Mouse (Mus musculus): ENCODE data around the gene Gnl3l. TPM values are rescaled to one million over a fixed set of nuclear protein-coding genes. Genes with fewer than 3 reads are reported as not detected.

Gnl3l gene
- polyA plus RNA-seq (2016; fragmentation: Nextera tagmentation; extraction: Ambion mirVana), result 39.9 and 46.3 TPM in 2 replicates

DNA sequence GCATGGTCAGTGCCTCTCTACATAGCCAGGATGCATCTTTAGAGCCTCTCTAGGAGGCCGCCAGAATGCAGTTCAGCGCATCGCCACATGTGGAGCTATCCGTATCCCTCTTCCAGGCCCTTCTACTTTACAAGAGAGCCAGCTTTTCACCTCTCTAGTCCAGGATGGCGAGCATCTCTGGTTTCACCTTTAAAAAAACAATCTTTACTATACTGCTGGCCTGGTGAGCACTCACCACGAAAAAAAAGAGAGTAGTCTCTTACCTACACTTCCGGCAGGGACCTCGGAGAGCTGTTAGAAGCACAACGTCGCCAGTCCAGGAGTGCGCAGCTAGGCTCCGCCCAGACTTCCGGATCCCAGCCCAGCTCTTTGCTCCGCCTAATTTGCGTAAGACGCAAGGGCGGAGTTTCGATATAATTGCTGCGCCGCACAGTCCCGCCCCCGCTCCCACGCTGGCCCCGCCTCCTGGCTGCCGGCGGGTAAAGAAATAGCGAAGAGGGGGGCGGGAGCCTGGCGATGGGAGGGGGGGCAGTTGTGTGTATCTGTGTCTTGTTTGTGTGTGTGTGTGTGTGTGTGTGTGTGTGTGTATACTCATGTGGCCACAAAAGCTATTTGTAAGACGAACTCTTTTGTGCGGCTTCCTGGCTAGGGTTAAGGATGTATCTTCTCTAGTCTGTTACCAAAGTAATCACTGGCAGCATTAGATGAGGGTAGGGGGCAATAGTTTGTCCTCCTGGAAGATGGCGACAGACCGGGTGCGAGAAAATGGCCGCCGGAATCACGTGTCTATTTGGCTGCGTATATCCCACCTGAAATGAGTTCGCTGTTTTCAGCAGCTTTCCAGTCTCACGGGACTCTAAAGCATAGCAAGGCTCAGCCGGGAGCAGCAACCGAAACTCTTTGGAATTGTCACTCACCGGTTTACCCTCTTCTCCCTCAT lies at the start of gene Gnl3l:
TSS of gene Gnl3l (minus strand) at position 385 of the 940 bp plus-strand sequence.
- Histone ChIP-seq H3K27ac (replicated peaks) (peak within 1 kb of the TSS; percentile 85), H3K27me3 (ENCODE audit: low read depth, poor library complexity, severe bottlenecking) (peaks cover 4% of the 10 kb centered on the region), H3K4me1 (peaks cover 11% of the 10 kb centered on the region), H3K9me3 (replicated peaks) (no peaks in the 10 kb centered on the region), H3K36me3 (peaks cover 22% of the 10 kb centered on the region), H3K4me3 (peak within 1 kb of the TSS; percentile 57)
- whole genome bisulfite sequencing, result 15% methylated on average over 43 of the region's 43 CpGs
- peak; percentile 88 for DNase-seq (ENCODE audit: low spot score)

DNA sequence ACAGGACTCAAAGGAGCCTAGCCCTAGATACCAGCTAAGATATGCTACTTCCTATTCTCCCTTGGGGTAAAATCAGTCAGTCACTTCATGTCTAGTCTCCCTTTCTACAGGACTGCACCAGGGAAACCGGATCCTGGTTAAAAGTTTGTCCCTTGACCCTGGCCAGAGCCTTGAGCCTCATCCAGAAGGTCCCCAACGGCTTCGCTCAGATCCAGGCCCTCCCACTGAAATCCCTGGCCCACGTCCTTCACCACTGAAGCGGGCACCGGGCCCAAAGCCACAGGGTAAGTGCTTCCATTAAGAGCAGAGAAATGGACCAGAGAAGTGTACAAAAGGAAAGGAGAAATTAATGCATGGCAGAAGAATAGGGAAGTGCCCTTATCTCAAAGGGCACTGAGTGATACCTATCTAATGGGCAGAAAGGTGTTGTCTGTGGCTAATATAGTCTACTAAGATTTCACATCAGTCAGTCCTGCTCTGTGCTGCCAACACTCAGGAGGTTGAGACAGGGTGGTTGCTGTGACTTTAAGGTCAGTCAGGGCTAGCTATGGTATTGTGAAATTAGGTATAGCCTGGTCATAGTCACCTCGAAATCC lies 49.0 kb upstream of the Gnl3l start:
- DNase-seq (ENCODE audit: low spot score), result no peak
- Histone ChIP-seq H3K27me3 (ENCODE audit: low read depth, poor library complexity, severe bottlenecking) (peaks cover 51% of the 10 kb centered on the region), H3K27ac (replicated peaks) (no peak overlapping the region), H3K4me3 (no peak overlapping the region), H3K36me3 (peaks cover 47% of the 10 kb centered on the region), H3K4me1 (no peaks in the 10 kb centered on the region), H3K9me3 (replicated peaks) (no peaks in the 10 kb centered on the region)
- WGBS, result 86% methylated on average over 7 of the region's 7 CpGs

DNA sequence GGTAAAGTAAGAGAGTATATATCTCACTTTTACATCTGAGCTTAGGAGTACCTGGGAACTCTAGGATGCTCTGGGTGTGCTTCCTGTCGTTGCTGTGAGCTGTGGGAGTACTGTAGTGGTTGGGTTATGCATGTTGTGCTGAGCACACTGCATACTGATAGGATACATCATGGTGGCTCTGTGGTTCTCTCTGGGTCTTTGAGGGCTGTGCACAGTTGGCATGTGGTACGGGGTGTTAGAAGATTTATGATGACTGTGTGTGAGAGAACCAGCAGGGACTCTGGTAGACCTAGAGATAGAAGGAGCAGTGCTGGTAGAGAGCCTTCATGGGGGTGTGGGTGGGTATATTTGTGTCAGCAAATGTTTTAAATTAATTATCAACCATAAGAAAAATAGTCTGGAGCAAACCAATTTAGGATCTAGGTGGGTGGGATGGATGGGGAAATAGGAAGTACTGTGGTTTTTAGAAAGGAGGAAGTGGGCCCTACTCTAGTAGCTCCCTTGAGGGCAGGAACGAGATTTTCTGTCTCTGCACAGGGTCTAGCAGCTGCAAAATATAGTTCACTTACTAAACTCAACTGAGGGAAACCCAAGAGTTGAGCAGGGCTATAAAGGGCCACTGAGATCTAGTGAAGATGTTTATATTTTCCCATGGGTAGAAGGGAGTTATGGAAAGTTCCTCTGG lies 44.6 kb upstream of the Gnl3l start:
- H3K4me1 ChIP-seq, result no peaks in the 10 kb centered on the region
- peaks cover 37% of the 10 kb centered on the region for H3K27me3 ChIP-seq (ENCODE audit: low read depth, poor library complexity, severe bottlenecking)
- H3K4me3 ChIP-seq, result no peak overlapping the region
- 80% methylated on average over 3 of the region's 3 CpGs for WGBS
- no peak overlapping the region for H3K27ac ChIP-seq (replicated peaks)
- peaks cover 16% of the 10 kb centered on the region for H3K36me3 ChIP-seq
- DNase-seq (ENCODE audit: low spot score), result no peak
- no peaks in the 10 kb centered on the region for H3K9me3 ChIP-seq (replicated peaks)

DNA sequence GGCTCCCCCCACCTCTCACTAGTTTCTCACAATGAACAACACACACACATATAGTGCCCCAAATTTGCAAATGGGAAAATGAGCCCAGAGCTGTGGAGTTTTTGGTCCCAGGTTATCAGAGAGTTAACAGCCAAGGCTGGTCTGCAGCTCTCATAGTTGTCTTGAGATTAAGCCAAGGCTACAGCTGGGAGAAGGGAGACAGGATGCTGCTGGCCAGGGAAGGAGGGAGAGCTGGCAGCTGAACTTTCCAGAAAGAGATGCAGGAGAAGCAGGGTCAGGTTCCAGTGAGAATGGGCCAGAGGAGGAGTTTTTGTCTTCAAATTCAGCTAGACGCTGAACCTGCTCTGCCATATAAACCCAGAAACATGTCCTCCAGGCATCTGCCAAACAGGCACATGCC lies 42.2 kb upstream of the Gnl3l start:
- H3K27me3 ChIP-seq (ENCODE audit: low read depth, poor library complexity, severe bottlenecking), result peaks cover 40% of the 10 kb centered on the region
- WGBS, result 88% methylated on average over 1 of the region's 1 CpGs
- no peak for DNase-seq (ENCODE audit: low spot score)
- H3K36me3 ChIP-seq, result 0 out of 2 replicates have a peak, but pooled peaks cover 10% of the 10 kb centered on the region
- H3K4me3 ChIP-seq, result no peak overlapping the region
- no peak overlapping the region for H3K27ac ChIP-seq (replicated peaks)
- H3K9me3 ChIP-seq (replicated peaks), result no peaks in the 10 kb centered on the region
- peaks cover 2% of the 10 kb centered on the region; the same call in 1 of the 2 replicates for H3K4me1 ChIP-seq

DNA sequence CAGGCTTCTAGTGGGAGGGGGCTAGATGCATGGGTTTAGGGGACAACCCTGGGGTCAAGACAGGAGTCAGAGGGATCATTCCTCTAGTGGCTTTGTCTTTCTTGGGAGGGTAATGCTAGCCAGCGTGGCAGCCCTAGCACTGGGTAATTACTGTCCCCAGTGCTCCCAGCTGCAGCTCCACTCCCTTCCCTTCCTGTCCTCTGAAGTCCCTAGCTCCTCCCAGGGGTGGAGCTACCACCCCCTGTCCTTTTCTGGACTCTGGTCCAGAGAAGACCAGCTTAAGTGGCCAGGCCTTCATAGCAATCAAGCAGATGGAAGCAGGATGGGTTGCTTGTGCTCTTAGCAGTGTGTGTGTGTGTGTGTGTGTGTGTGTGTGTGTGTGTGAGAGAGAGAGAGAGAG lies 38.4 kb upstream of the Gnl3l start:
- no peak overlapping the region for H3K27ac ChIP-seq (replicated peaks)
- peaks cover 63% of the 10 kb centered on the region for H3K27me3 ChIP-seq (ENCODE audit: low read depth, poor library complexity, severe bottlenecking)
- peaks cover 3% of the 10 kb centered on the region; the same call in 1 of the 2 replicates for H3K4me1 ChIP-seq
- 0 out of 2 replicates have a peak, but pooled peaks cover 10% of the 10 kb centered on the region for H3K36me3 ChIP-seq
- 31% methylated on average over 1 of the region's 1 CpGs for WGBS
- H3K9me3 ChIP-seq (replicated peaks), result no peaks in the 10 kb centered on the region
- H3K4me3 ChIP-seq, result no peak overlapping the region
- DNase-seq (ENCODE audit: low spot score), result no peak

DNA sequence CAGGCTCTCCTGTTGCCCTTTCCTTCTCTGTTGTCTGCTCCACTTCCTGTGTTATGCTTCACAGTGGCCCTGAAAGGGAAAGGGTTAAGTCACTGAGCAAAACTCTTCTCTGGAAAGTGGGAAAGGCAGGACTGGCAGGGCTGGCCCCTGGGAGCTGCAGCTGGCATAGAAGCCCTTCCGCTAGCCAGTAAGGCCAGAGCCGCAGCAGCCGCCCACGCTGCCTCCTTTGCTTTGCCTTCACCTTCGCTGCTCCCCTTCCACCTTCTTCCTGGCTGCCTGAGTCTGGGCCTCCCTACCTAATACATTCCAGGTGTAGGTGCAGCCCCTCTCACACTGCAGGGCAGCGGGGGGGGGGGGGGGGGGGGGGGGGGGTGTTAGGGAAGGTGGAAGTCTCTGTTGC lies 37.4 kb upstream of the Gnl3l start:
- no peak overlapping the region for H3K27ac ChIP-seq (replicated peaks)
- H3K36me3 ChIP-seq, result 0 out of 2 replicates have a peak, but pooled peaks cover 13% of the 10 kb centered on the region
- peaks cover 13% of the 10 kb centered on the region for H3K4me1 ChIP-seq
- no peak overlapping the region for H3K4me3 ChIP-seq
- no peaks in the 10 kb centered on the region for H3K9me3 ChIP-seq (replicated peaks)
- no peak for DNase-seq (ENCODE audit: low spot score)
- H3K27me3 ChIP-seq (ENCODE audit: low read depth, poor library complexity, severe bottlenecking), result peaks cover 69% of the 10 kb centered on the region
- 80% methylated on average over 5 of the region's 6 CpGs for WGBS

DNA sequence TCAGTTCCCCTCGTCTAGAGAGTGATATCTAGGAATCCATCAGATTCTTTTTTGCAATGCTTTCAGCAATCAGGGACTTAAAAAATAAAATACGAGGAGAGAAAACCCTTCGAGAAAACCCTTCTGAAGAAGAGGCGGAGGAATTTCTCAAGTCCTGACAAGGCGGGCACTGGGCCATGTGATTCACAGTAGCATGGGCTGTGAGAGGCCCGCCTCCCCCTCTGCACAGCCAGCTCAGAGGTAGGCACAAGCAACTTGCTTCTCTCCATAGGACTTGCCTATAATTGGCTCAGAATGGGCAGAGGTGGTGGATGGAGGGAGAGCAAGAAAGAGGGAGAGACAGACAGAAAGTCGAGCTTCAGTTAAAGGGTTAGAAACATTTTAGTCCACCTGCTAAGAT lies 33.2 kb upstream of the Gnl3l start:
- Histone ChIP-seq H3K27me3 (ENCODE audit: low read depth, poor library complexity, severe bottlenecking) (peaks cover 72% of the 10 kb centered on the region), H3K9me3 (replicated peaks) (peaks cover 10% of the 10 kb centered on the region; the same call in 1 of the 2 replicates), H3K36me3 (0 out of 2 replicates have a peak, but pooled peaks cover 3% of the 10 kb centered on the region), H3K4me3 (no peak overlapping the region), H3K27ac (replicated peaks) (no peak overlapping the region), H3K4me1 (peaks cover 29% of the 10 kb centered on the region)
- 69% methylated on average over 7 of the region's 7 CpGs for WGBS
- DNase-seq (ENCODE audit: low spot score), result no peak

DNA sequence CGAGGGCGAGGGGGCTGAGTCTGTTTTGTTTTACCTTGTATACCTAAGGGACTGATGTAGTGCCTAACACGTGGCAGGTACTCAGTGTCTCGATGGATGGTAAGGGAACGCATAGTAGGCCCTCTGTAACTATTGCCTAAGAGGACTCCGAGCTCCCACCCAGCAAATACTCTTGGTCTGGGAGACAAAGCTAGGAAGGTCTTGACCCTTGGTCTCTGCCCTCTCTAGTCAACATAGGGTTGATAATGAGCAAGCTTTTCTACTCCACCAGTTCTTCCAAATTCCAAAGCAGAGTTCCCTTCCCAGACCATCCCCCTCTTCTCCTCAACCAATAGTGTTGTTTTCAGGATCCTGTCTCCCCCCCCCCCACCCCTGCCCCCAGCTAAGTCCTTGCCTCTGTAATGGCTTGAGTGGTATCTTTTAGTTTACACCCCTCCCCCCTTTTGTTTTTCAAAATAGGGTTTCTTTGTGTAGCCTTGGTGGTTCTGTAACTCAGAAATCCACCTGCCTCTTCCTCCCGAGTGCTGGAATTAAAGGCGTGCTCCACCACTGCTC lies 32.6 kb upstream of the Gnl3l start:
- H3K27me3 ChIP-seq (ENCODE audit: low read depth, poor library complexity, severe bottlenecking), result peaks cover 74% of the 10 kb centered on the region
- H3K36me3 ChIP-seq, result 0 out of 2 replicates have a peak, but pooled peaks cover 3% of the 10 kb centered on the region
- no peak for DNase-seq (ENCODE audit: low spot score)
- H3K4me1 ChIP-seq, result peaks cover 29% of the 10 kb centered on the region
- no peak overlapping the region for H3K27ac ChIP-seq (replicated peaks)
- WGBS, result 43% methylated on average over 8 of the region's 8 CpGs
- peak overlapping the region; percentile 76 for H3K4me3 ChIP-seq
- peaks cover 10% of the 10 kb centered on the region; the same call in 1 of the 2 replicates for H3K9me3 ChIP-seq (replicated peaks)

DNA sequence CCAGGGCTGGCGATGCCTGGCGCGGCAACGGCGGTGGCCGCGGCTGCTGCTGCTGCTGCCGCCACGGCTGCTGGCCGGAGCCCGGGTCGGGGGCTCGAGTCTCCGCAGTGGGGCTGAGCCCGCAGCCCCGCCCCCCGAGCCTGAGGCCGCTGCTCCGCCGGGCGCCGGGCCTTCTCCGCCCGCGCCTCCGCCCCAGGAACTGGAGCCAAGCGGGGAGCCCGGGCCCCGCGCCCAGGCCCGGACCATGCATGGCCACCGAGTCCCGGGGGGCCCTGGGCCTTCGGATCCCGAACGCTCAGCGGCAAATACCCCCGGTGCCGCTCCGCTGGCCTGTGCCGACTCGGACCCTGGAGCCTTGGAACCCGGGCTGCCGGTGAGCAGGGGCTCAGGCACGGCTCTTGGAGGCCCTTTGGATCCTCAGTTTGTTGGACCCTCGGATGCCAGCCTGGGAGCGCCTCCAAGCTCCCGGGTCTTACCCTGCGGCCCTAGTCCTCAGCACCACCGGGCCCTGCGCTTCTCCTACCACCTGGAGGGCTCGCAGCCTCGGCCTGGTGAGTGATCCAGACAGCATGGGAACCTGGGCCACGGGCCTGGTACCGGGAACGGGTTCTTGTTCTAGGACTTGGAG lies 30.4 kb upstream of the Gnl3l start:
- peak overlapping the region; percentile 76 for H3K4me3 ChIP-seq
- H3K36me3 ChIP-seq, result 0 out of 2 replicates have a peak, but pooled peaks cover 3% of the 10 kb centered on the region
- H3K9me3 ChIP-seq (replicated peaks), result peaks cover 10% of the 10 kb centered on the region; the same call in 1 of the 2 replicates
- H3K27ac ChIP-seq (replicated peaks), result peak overlapping the region; percentile 93
- peaks cover 26% of the 10 kb centered on the region for H3K4me1 ChIP-seq
- H3K27me3 ChIP-seq (ENCODE audit: low read depth, poor library complexity, severe bottlenecking), result peaks cover 52% of the 10 kb centered on the region; the same call in 1 of the 2 replicates
- DNase-seq (ENCODE audit: low spot score), result peak; percentile 48
- WGBS, result 28% methylated on average over 56 of the region's 56 CpGs

DNA sequence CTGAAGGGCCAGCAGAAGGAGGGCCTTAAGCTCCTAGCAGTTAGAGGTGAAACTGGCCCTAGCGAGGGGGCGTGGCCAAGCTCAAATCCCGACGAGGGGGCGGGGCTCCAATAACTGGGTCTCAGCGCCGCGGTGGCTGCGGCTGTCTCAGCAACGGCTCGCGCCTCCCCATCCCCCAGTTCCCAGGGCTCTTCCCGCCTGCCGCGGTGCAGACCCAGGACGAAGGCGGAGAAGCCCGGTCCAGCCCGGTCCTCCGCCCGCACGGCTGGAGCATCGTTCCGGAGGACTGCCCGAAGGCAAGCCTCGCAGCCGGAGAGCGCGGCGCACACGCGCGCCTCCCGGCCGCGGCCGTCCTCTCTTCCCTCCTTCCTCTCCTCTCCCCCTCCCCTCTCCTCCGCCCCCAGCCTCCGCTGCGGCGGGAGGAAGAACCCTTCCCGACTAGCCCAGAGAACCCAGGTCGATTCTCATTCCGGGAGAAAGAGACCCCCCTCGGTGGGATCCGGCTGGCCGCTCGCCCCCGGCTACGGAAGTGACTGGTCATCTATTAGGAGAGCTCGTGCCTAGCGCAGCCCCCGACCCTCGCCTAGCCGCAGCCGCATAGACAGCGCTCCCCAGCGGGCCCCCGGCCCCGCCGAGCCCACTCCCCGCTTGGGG lies 29.8 kb upstream of the Gnl3l start:
- H3K4me3 ChIP-seq, result peak overlapping the region; percentile 76
- peaks cover 10% of the 10 kb centered on the region; the same call in 1 of the 2 replicates for H3K9me3 ChIP-seq (replicated peaks)
- 0 out of 2 replicates have a peak, but pooled peaks cover 3% of the 10 kb centered on the region for H3K36me3 ChIP-seq
- peaks cover 26% of the 10 kb centered on the region for H3K4me1 ChIP-seq
- peak overlapping the region; percentile 93 for H3K27ac ChIP-seq (replicated peaks)
- H3K27me3 ChIP-seq (ENCODE audit: low read depth, poor library complexity, severe bottlenecking), result peaks cover 50% of the 10 kb centered on the region; the same call in 1 of the 2 replicates
- 25% methylated on average over 55 of the region's 62 CpGs for WGBS
- DNase-seq (ENCODE audit: low spot score), result peak; percentile 87

DNA sequence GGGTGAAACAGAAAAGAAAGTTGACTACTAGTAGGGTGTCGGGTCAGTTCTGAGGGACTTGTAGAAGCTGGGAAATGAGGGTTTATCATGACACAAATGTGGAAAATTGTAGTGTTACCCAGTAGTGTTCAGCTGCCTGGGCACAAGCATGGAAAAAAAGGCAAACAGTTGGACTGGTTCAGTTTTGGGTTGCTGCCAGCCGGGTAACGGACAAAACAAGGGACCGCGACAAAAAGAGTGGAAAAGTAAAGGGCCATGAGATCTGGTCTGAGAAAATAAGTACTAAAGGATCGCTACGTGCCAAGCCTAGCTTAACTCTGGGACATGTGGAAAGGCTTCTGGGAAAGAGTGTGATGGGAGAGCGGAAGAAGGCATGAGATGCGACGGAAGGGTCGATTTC lies 29.2 kb upstream of the Gnl3l start:
- DNase-seq (ENCODE audit: low spot score), result no peak
- peak overlapping the region; percentile 76 for H3K4me3 ChIP-seq
- H3K9me3 ChIP-seq (replicated peaks), result peaks cover 10% of the 10 kb centered on the region; the same call in 1 of the 2 replicates
- H3K4me1 ChIP-seq, result peaks cover 26% of the 10 kb centered on the region
- 40% methylated on average over 11 of the region's 11 CpGs for WGBS
- peak overlapping the region; percentile 93 for H3K27ac ChIP-seq (replicated peaks)
- H3K27me3 ChIP-seq (ENCODE audit: low read depth, poor library complexity, severe bottlenecking), result peaks cover 44% of the 10 kb centered on the region; the same call in 1 of the 2 replicates
- H3K36me3 ChIP-seq, result 0 out of 2 replicates have a peak, but pooled peaks cover 3% of the 10 kb centered on the region
